Mouse (Mus musculus) heart, embryonic 11.5 days (tissue): ENCODE measurements around the gene Krtap29-1. TPM values are rescaled to one million over a fixed set of nuclear protein-coding genes. Genes with fewer than 3 reads are reported as not detected.

Source experiments
- ATAC-seq: fragments of 200-750 bp; cut with Nextera tagmentation; replicated peaks from 2 replicates; pipeline ENCODE4 v1.8.0; 2017; ENCODE audit warnings: moderate library complexity; ENCODE audit not compliant: insufficient number of reproducible peaks, low FRiP score, low TSS enrichment
- H3K27ac ChIP-seq: fragments of 300-500 bp; sonication (generic); 2 replicates; pipeline ENCODE4 v1.5.1; 2014; ENCODE audit warnings: mild to moderate bottlenecking, low read depth, low read length
- H3K27me3 ChIP-seq: fragments of 300-500 bp; sonication (generic); 2 replicates; pipeline ENCODE4 v1.6.1; 2014; ENCODE audit warnings: mild to moderate bottlenecking, low read length, mixed read lengths; ENCODE audit not compliant: control insufficient read depth, insufficient read depth
- H3K36me3 ChIP-seq: fragments of 300-500 bp; sonication (generic); 2 replicates; pipeline ENCODE4 v1.6.1; 2014; ENCODE audit warnings: mild to moderate bottlenecking, low read length, moderate library complexity, mixed read lengths; ENCODE audit not compliant: control insufficient read depth, insufficient read depth
- H3K4me1 ChIP-seq: fragments of 300-500 bp; sonication (generic); 2 replicates; pipeline ENCODE4 v1.6.1; 2014; ENCODE audit warnings: low read length; ENCODE audit not compliant: control insufficient read depth, insufficient read depth
- H3K4me2 ChIP-seq: fragments of 300-500 bp; sonication (generic); 2 replicates; pipeline ENCODE4 v1.6.1; 2014; ENCODE audit warnings: mild to moderate bottlenecking, moderate library complexity
- H3K4me3 ChIP-seq: fragments of 300-500 bp; sonication (generic); 2 replicates; pipeline ENCODE4 v1.5.1; 2014; ENCODE audit warnings: low read depth, low read length
- H3K9ac ChIP-seq: fragments of 300-500 bp; sonication (generic); 2 replicates; pipeline ENCODE4 v1.6.1; 2014; ENCODE audit warnings: mild to moderate bottlenecking, low read depth, low read length, moderate library complexity
- H3K9me3 ChIP-seq: fragments of 300-500 bp; sonication (generic); replicated peaks from 2 replicates; pipeline ENCODE4 v1.6.1; 2016; ENCODE audit warnings: low read length; ENCODE audit not compliant: control insufficient read depth
- WGBS: fragments of 180-500 bp; shearing (Covaris S2); extraction: QIAGEN DNeasy Blood & Tissue Kit; methylation state at CpG from one replicate; pipeline ENCODE4 v1.1.7; 2014; ENCODE audit not compliant: insufficient replicate concordance; 5-methylcytosine and 5-hydroxymethylcytosine counted together
- polyA plus RNA-seq: library from polyadenylated mRNA; unstranded; fragments of >200 nt; fragmentation: Nextera tagmentation; extraction: Ambion mirVana; gene quantifications from 2 replicates; pipeline ENCODE4 v1.2.1, GENCODE M21; 2014

The Krtap29-1 gene
- polyA plus RNA-seq, 1 experiment from 2014 or later: not detected

DNA sequence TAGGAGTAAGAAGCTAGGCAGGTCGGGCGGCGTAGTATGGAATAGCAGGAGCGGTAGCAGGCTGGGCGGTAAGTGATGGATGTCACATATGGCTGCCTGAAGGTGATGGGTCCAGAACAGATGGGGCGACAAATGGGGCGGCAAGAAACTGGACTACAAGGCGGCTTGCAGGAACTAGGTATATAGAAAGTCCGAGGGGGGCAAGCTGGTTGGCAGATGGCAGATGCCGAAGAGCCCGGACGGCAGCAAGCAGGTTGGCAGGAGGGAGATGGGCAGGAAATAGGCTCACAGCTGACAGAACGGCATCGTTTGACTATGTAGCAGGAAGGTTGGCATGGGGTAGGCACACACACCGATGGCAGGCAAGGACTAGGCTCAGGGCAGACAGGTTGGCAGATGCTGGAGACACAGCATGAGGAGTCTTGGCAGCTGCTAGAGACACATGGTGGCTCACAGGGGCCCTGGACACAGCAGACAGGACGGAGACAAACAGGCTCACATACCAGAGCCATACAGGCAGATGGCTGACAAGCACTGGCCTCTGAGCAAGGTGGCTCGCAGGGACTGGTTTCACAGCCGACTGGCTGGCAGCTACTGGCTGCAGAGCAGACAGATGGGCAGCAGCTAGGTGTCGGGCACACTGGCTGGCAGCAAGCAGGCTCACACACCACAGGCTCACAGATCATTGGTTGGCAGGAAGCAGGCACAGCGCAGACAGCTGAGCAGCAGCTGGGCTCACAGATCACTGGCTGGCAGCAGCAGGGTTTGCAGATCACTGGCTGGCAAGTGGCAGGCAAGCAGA, 6.6 kb upstream of the Krtap29-1 start:
- Histone ChIP-seq H3K9ac (no peak overlapping the region), H3K27ac (no peak overlapping the region), H3K4me1 (no peaks in the 10 kb centered on the region), H3K9me3 (no peaks in the 10 kb centered on the region), H3K27me3 (0 out of 2 replicates have a peak, but pooled peaks cover 4% of the 10 kb centered on the region), H3K4me2 (no peak overlapping the region), H3K4me3 (no peak overlapping the region), H3K36me3 (no peaks in the 10 kb centered on the region)
- ATAC-seq: no peak
- 76% methylated on average over 20 of the region's 20 CpGs for WGBS

DNA sequence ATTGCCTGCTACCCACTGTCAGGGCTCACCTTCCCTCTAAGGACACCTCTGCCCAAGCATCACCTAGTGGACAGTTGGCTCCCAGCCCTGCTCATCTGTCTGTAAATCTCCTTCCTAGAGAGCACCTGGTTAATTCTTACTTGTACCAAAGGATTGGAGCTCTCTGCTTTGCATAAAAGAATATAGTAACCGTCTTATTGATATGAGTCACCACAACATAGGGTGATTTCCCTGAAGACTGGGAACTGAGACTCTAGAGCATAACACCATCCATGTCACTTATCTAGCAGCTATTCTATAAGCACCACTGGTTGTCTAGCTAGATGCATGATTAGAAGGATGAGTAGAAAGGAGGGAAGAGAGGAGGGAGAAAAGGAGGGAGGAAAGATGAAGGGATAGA, 4.6 kb upstream of the Krtap29-1 start:
- no peaks in the 10 kb centered on the region for H3K36me3 ChIP-seq
- no peak overlapping the region for H3K27ac ChIP-seq
- no peaks in the 10 kb centered on the region for H3K4me1 ChIP-seq
- 0 out of 2 replicates have a peak, but pooled peaks cover 4% of the 10 kb centered on the region for H3K27me3 ChIP-seq
- 82% methylated on average over 1 of the region's 1 CpGs for WGBS
- H3K4me2 ChIP-seq: no peak overlapping the region
- ATAC-seq: no peak
- H3K4me3 ChIP-seq: no peak overlapping the region
- no peak overlapping the region for H3K9ac ChIP-seq
- no peaks in the 10 kb centered on the region for H3K9me3 ChIP-seq

DNA sequence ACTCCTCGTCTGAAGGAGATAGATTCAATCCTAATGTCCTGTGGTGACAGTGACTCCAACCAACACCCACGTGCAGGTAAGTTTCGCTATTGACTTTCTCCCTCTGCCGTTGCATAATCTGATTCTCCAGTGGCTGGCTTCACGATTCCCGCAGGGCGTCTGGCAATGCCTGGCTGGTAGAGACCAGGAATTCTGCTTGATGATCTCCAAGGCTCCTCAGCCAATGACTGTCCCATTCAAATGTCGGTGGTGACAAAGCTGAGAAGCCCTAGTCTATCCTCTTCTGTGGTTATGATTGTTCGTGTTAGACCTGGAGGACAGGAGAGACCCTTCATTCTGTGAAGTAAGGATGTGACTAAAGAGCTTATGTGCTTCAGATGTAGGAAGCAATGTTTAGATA, 3.9 kb upstream of the Krtap29-1 start:
- Histone ChIP-seq H3K9me3 (no peaks in the 10 kb centered on the region), H3K9ac (no peak overlapping the region), H3K4me2 (no peak overlapping the region), H3K4me1 (no peaks in the 10 kb centered on the region), H3K27ac (no peak overlapping the region), H3K27me3 (0 out of 2 replicates have a peak, but pooled peaks cover 4% of the 10 kb centered on the region), H3K36me3 (no peaks in the 10 kb centered on the region), H3K4me3 (no peak overlapping the region)
- WGBS: 78% methylated on average over 9 of the region's 9 CpGs
- ATAC-seq: no peak

DNA sequence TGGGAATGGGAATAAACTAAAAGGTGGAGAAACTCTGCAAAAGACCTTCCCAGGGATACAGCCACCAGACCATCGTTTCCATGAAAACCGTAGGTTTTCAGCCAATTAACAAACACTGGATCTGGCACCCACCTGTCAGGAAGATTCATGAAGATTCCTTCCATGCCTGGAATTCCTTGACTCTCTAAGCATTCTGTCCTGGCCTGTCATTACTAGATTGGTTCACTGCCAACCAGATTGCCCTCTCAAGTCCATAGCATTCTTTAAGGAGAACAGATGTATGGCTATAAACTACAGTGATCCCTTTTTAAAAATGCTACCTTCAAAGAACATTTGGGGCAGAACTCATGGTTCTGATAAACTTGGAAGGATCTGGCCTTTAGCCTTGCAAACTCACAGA, 12.9 kb downstream of the Krtap29-1 start:
- H3K9ac ChIP-seq: no peak overlapping the region
- WGBS: 51% methylated on average over 2 of the region's 2 CpGs
- ATAC-seq: no peak
- no peaks in the 10 kb centered on the region for H3K27me3 ChIP-seq
- H3K27ac ChIP-seq: no peak overlapping the region
- no peak overlapping the region for H3K4me2 ChIP-seq
- no peak overlapping the region for H3K4me3 ChIP-seq
- H3K9me3 ChIP-seq: no peaks in the 10 kb centered on the region
- no peaks in the 10 kb centered on the region; the same call in 1 of the 2 replicates for H3K4me1 ChIP-seq
- H3K36me3 ChIP-seq: no peaks in the 10 kb centered on the region

DNA sequence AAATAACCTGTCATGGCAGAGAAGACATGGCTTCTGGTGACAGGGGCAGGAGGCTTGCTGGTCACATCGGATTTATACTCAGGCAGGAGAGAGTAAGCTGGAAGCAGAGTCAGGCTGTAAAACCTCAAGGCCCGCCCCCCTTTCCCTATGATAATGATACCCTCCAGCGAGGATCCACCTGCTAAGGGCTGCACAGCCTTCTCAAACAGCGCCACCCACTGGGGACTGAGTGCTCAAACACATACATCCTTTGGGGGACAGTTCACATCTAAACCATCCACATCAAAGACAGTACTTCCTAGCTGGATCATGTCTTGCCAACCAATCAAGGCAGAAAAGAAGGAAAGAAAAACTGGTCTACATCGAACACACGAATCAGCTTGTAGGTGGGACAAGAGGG, 14.6 kb downstream of the Krtap29-1 start:
- no peaks in the 10 kb centered on the region for H3K27me3 ChIP-seq
- no peak for ATAC-seq
- no peaks in the 10 kb centered on the region; the same call in 1 of the 2 replicates for H3K4me1 ChIP-seq
- H3K36me3 ChIP-seq: no peaks in the 10 kb centered on the region
- no peak overlapping the region for H3K27ac ChIP-seq
- H3K9me3 ChIP-seq: no peaks in the 10 kb centered on the region
- H3K4me2 ChIP-seq: no peak overlapping the region
- no peak overlapping the region for H3K4me3 ChIP-seq
- 55% methylated on average over 6 of the region's 6 CpGs for WGBS
- H3K9ac ChIP-seq: no peak overlapping the region

DNA sequence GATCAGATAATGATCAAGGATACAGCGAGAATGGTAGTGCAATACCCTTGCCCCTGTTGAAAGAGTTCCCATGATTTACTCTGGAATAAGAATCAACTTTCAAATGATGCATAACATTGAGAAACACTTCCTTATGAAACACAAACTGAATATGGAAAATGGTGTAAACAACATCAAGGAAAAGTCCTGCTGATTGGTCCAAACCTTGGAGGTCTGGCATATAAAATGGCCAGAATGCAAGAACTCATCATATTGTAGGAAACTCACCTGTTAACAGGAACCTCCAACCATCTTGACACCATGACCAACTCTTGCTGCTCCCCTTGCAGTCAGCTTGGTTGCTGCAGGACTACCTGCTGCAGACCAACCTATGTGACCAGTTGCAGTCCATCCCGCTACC, 30.7 kb downstream of the Krtap29-1 start, which contains the start of gene Krtap9-5:
Krtap9-5 (plus strand) TSS at position 301 of the 400 bp plus-strand sequence.
- Histone ChIP-seq H3K27me3 (no peaks in the 10 kb centered on the region), H3K4me3 (no peak within 1 kb of the TSS), H3K9me3 (no peaks in the 10 kb centered on the region), H3K4me1 (no peaks in the 10 kb centered on the region), H3K36me3 (no peaks in the 10 kb centered on the region; the same call in 1 of the 2 replicates), H3K4me2 (no peak within 1 kb of the TSS), H3K9ac (no peak within 1 kb of the TSS), H3K27ac (no peak within 1 kb of the TSS)
- ATAC-seq: no peak
- WGBS: 88% methylated on average over 2 of the region's 2 CpGs

DNA sequence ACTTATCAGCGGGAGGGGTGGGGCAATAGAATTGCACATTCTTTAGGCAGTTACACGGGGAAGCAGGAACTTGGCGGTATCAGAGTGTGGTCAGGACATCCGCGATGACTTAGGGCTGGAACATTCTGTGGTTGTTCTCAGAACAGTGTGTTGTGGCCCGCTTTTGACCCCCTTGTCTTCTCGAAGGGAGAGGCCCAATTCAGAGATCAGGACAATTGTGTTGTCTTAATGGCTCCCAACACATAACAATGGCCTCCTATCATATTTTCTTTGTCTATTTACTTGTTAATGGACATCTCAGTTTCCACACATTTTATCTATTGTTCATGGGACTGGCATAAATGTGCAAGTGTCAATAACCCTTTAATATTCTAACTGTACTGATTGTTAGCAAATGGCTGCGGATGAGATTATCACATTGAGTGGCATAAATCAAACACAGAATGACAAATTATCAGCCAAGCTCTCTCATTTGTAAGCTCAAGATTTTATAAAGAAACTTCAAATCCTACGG, 41.0 kb downstream of the Krtap29-1 start:
- no peaks in the 10 kb centered on the region for H3K36me3 ChIP-seq
- H3K27me3 ChIP-seq: no peaks in the 10 kb centered on the region
- no peaks in the 10 kb centered on the region for H3K4me1 ChIP-seq
- H3K9ac ChIP-seq: no peak overlapping the region
- no peak overlapping the region for H3K4me2 ChIP-seq
- H3K9me3 ChIP-seq: no peaks in the 10 kb centered on the region
- H3K4me3 ChIP-seq: no peak overlapping the region
- no peak for ATAC-seq
- 80% methylated on average over 9 of the region's 9 CpGs for WGBS
- no peak overlapping the region for H3K27ac ChIP-seq

DNA sequence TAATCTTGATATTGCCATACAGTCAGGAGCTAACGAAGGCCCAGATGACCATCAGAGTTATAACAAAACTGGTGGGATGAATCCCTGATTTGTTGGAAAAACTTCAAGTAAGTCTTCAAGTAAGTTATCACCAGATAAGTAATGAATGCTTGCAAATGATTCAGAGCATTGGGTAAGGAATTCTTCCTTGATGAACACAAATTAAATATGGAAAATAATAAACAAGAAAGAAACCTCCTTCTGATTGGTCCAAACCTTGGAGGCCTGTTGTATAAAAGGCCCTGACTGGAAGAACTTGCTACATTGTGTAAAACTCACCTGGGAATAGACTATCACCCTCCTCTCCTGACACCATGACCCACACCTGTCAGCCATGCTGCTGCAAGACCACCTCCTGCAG, 42.9 kb downstream of the Krtap29-1 start, which contains the start of gene Krtap31-2:
Krtap31-2 (plus strand) TSS at position 301 of the 400 bp plus-strand sequence.
- Histone ChIP-seq H3K4me2 (no peak within 1 kb of the TSS), H3K4me3 (no peak within 1 kb of the TSS), H3K9ac (no peak within 1 kb of the TSS), H3K4me1 (no peaks in the 10 kb centered on the region), H3K9me3 (no peaks in the 10 kb centered on the region), H3K36me3 (no peaks in the 10 kb centered on the region), H3K27me3 (no peaks in the 10 kb centered on the region), H3K27ac (no peak within 1 kb of the TSS)
- ATAC-seq: no peak
- WGBS: 73% methylated on average over 1 of the region's 1 CpGs
